Mouse (Mus musculus): ENCODE results near the gene Car11.
A peak's percentile ranks its signal among the peaks of the same experiment; 100 is the strongest.

Car11 gene

DNA sequence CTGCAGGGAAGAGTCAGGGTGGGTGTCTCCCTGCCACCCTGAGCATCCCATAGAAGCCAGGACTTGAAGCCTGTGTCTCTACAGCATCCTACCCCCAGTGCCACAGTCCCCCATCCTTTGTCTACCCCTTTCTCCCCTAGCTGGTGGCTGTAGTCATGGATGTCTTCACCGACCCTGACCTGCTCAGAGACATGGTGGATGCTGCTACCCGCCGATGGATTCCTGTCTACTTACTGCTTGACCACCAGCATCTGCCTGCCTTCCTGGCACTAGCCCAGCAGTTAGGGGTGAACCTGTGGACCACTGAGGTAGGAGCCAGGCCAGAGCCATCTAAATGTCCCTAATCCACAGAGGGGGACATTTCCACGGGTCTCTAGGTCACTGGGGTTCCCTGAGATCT, 23.7 kb downstream of the Car11 start:
- no peak for DNase-seq (ENCODE audit: low spot score in 2 of 2)

DNA sequence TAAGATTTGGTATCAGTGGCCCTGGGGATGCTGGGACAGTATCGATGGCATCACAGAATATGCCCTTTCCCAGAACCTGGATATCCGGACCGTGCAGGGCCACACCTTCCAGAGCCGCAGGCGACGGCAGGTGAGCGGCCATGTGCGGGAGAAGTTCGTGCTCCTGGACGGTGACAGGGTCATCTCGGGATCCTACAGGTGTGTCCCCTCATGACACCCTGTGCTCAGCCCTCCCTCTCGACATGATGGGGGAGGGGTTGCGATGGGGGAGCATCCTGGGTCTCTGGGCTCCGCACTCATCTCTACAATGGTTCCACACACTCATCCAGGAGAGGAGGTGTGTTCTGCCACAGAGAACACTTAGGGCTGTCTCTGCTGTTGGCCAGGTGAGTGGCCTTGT, 24.1 kb downstream of the Car11 start:
- DNase-seq (ENCODE audit: low spot score in 2 of 2), result no peak

DNA sequence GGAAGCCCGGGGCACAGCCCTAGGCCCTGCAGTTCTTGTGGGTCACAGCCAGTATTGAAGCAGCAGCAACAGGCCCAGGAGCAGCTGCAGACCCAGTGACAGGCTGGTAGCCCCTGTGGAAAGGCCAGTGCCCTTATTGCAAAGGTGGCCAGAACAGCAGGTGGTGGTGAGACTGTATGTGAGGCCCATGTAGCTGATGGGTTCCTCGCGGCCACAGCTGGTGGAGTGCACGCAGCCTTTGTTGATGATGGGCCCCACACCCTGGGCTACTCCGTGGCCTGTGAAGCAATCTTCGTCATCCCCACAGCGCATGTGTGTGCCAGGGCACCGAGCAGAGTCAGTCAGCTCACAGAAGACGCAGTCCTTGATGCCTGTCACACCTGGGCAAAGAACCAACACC, 25.5 kb downstream of the Car11 start:
- DNase-seq (ENCODE audit: low spot score in 2 of 2), result no peak

DNA sequence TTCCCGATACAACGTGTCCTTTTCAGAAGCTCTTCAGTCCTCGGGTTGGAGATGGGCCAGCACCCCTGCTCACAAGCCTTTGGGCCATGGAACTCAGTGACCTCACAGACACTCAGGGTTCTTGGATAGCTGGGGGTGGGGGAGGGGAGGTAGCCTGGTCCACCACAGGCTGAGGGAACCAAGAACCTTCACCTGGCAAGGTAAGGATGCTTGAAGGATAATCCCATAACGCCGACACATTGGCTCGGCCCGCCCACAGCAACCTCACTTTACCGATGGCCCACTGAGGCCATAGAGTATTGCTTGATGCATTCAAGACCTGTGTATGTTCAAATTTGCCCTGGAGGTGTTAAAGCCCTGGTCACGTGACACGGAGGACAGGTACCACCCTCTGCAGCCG, 26.1 kb downstream of the Car11 start, which contains the start of gene Spaca4:
TSS of gene Spaca4 (minus strand) at position 101 of the 400 bp plus-strand sequence.
- no peak for DNase-seq (ENCODE audit: low spot score in 2 of 2)

DNA sequence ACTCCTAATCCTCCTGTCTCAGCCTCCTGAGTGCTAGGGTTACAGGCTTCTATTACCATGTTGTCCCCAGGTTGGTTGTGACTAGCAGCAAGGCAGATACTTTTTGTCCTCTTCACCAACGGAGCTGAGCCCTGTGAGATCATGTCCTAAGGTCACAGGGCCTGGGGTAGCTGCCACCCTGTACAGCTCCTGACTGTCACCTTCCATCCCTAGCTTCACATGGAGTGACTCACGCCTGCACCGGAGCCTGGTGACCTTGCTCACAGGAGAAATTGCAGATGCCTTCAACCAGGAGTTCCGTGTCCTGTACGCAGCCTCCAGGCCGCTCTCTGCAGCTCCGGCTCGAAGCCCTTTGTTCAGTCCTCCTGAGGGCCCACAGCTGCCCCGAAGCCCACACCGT, 26.8 kb downstream of the Car11 start:
- DNase-seq (ENCODE audit: low spot score in 2 of 2), result no peak

DNA sequence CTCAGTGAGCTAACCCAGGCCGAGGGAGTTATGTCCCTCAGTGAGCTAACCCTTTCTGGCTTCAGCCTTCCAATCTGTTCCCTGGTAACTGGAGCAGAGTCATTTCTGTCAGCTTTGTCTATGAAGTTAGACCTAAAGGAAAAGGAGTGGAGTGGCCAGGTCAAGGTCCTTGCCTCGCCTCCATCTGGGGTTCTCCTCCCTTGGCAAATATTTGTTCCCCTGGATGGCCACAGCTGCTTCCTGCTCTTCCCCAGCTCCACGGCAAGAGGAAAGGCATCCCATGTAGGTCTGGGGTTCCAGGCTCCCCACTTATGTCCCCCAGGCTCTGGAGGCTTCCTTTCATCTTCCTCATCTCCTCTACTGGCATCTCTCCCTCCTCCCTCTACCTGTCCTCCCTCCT, 28.0 kb downstream of the Car11 start:
- DNase-seq (ENCODE audit: low spot score in 2 of 2), result no peak

DNA sequence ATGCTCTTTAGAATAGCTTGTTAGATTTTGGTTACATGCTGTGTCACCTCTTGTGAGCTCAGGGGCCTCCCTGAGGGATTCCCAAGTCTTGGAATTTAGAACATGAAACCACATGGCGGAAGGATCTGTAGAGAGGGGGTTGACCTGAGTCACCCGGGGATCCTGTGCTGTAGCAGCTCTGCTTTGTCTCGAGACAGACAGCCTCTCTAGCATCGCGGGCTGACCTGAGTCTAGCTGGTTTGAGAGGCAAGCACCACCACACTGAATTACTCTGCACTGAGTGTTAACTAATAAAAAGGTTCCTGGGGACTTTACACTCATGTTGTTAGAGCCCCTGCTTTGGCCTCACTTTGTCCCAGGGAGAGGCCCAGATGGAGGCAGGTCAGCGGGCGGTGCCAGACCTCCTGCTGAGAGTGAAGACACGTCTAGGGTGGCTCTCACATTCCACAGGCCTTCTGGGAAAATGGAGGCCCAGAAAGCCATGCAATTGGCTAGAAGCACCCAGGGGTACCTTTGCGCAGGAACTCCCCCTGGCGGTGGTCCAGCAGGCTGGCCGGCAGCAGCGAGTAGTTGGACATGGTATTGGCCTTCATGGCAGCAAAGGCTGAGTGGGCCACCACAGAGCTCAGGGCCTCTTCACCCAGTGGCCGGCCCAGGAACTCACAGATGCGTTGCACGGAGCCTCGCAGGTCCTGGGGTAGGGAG, 31.2 kb downstream of the Car11 start:
- no peak for DNase-seq (ENCODE audit: low spot score in 2 of 2)

DNA sequence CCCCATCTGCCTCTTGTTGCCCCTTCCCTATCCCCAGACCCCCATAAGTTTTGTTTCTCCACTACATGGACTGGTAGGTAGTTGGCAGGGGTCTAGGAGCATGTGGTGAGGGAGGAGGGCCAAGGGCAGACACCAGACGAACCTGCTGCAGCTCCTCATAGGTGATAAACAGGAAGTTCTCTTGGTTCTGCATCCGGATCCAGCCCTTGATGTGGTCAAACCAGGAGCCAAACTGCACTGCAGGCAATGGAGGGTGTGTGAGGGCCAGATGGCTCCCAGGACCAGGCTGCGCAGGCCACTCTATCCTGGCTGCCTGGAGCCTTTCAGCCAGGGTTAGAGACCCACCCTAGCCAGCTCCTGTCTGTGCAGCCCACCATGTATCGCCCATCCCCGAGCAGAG, 33.8 kb downstream of the Car11 start:
- no peak for DNase-seq (ENCODE audit: low spot score in 2 of 2)

DNA sequence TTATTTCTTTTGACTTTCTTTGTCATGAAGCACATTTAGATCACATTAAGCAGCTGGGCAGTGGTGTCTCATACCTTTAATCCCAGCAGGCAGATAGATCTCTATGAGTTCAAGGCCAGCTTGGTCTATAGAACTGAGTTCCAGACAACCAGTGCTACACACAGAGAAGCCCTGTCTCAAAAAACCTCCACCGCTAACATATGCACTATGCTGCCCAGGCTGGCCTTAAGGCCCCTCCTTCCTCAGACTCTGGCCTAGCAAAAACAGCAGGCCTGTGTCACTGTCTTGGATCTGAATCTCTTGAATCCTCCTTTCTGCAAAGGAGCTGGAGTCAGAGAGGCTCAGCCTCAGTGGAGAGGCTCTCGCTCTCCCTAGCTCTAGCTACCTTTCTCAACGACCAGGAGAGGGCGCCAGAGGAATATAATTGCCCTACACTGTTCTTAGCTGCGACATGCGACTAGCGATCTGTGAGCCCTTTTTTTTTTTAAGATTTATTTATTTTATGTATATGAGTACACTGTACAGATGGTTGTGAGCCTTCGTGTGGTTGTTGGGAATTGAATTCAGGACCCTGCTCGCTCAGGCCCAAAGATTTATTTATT, 39.6 kb downstream of the Car11 start:
- DNase-seq (ENCODE audit: low spot score in 2 of 2), result peak; percentile 62 to 66

DNA sequence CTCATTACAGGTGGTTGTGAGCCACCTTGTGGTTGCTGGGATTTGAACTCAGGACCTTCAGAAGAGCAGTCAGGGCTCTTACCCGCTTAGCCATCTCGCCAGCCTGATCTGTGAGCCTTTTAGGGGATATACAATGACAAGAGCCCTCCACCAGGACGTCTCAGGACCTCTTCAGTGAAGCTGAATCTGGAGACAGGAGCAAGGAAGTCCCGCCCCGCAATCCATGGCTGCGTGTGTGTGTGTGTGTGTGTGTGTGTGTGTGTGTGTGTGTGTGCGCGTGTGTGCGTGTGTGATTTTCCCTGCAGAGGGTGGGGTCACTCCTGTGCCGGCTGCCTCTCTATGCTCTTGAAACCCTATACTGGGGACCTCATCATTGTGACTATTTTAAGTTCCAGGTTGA, 40.2 kb downstream of the Car11 start:
- no peak for DNase-seq (ENCODE audit: low spot score in 2 of 2)

DNA sequence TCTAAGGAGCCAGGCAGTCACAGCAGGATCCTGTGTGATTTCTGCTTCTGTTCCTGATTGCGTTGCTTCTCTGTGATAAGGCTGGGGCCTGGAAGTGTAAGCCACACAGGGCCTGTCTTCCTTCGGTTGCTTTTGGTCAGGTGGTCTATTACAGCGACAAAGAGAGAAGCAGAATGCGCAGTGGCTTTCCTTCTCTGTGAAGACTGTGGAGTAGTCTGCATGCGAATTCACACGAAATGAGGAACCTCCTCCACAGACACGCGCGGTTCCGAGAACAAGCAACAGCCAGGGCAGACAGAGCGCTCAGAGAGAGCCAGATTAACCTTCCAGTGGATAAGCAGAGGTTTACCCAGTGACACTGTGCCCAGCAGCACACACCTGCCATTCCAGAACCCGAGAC, 41.7 kb downstream of the Car11 start:
- DNase-seq (ENCODE audit: low spot score in 2 of 2), result no peak

DNA sequence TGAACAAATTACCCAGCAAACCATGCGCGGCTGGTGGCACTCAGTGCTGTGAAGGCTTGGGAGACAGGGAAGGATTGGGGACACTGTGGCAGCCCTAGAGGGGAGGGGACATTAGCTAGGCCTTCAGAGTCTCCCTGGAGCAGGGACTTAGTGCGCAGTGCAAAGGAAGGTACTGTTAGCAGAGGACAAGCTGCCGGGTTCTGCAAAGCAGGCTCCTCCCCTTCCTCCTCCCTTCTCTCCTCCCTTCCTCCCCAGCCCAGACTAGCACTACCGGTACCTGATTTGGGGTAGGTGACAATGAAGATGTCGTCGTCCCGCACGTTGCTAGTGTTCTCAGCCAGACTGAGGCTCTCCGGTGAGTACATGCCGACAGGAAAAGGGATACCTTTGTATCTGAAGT, 42.1 kb downstream of the Car11 start:
- peak in 1 of 2 experiments; percentile 28 for DNase-seq (ENCODE audit: low spot score in 2 of 2)

DNA sequence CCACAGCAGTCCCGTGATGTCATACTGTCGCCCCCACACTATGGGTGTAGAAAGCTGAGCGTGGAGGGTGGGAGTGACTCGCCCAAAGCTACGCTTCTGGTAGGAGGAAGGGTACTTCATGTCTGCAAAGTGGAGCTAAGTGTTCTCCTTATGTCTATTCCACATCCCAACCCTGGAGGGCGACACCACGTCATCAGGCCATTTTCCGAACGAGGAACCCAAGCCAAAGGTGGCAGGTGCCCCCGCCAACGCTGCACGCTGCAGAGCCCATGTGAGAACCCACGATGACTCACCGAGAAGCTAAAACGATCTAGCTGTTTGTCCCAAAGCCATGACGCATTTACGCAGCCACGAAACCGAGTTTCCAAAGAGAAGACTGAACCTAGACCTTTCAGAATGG, 42.7 kb downstream of the Car11 start:
- peak; percentile 83 to 84 for DNase-seq (ENCODE audit: low spot score in 2 of 2)

DNA sequence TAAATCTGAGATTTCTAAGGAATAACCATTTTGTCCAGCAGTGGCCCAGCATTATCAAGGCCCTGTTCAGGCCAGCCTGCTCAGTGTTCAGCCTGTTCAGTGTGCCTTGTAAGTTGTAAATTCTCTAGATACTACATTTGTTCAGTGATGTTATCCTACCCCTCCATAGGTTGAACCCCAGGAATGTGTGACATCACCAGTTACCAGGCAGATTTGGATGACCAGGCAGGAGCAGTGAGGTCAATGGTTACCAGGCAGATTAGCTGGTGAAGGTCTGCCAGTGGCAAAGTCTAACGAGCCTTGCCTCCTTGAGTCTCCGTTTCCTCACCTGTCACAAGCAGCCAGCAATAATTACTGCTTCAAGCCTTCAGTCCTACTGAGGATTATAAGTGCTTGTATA, 44.7 kb downstream of the Car11 start:
- peak; percentile 43 to 60 for DNase-seq (ENCODE audit: low spot score in 2 of 2)

DNA sequence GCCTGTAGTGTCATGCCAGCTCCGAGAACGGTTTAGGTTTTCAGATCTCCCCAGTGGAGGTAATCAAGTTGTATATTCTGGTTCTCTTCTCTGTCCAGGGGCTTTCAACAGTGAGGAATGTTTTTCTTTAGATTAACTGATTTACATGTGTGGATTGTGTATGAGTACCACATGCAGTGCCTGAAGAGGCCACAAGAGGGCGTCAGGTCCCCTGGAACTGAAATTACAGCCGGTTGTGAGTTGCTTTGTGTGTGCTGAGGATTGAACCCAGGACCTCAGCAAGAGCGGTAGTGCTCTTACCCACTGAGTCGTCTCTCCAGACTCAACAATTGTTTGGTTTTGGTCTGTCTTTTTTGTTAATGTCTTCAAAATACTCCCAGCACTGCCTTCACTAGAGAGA, 46.9 kb downstream of the Car11 start:
- DNase-seq (ENCODE audit: low spot score in 2 of 2), result no peak

DNA sequence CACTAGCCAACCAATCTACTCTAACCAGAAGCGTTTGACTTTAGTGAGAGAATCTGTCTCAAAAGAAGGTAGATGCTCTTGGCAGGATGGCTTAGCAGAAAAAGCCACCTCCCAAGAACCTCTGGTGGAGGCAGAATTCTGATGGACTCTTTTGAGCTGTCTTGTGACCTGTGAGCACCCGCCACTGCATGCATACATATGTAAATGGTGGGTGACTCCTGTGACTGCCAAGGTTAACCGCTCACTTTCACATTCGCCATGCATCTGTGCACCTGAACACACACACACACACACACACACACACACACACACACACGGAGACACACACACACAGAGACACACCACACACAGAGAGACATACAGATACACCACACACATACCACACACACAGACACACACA, 47.8 kb downstream of the Car11 start:
- DNase-seq (ENCODE audit: low spot score in 2 of 2), result no peak

DNA sequence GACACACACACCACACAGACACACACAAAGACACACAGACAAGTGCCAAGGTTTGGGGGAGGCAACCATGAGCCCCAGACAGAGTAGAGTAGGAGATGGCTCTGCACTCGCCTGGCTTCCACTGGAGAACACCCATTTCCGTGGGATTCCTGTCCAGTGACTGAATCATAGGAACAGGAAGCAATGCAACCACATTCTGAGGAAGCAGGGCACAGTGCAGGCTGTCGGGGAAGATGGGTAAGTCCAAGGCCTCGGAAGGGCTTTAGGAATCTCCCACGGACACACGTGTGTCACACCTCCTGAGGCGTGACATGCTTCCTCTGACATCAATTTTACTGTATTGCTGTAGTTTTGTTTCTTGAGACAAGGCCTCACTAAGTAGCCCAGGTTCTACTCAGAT, 48.5 kb downstream of the Car11 start:
- no peak for DNase-seq (ENCODE audit: low spot score in 2 of 2)

DNA sequence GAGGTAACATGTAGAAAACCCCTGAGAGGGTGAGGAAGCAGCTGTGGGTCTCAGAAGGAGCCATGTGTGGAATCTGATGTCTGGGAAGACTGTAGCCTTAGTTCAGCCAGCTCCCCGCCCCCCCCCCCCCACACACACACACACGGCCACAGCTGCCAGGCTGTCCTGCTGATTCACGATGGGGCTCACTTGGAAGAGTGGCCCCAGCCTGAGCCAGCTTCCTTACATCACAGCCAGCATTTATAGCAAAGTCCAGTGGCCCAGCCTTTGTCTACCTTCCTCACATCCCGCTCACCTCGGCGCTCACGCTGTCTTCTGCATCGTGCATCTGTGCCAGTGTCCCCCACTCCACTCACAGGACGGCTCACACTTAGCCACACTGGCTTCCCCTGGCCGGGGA, 49.8 kb downstream of the Car11 start:
- DNase-seq (ENCODE audit: low spot score in 2 of 2), result no peak

DNA sequence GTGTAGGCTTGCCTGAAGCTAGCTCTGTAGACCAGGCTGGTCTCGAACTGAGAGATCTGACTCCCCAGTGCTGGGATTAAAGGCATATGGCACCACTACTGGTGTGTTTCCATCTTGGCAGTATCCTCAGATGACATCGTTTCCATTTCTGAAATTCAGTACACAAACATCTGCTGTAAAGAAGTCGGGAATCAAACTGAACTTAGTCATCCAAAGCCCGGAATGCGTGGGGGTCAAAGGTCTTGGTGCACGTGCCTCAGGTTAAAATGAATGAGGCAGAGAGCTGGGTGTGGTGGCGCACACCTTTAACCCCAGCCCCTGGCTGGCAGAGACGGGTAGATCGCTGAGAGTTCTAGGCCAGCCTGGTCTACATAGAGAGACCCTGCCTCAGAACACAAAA, 50.5 kb downstream of the Car11 start:
- DNase-seq (ENCODE audit: low spot score in 2 of 2), result no peak
